Mouse (Mus musculus): ENCODE data around the gene Cit.

- TF ChIP-seq CTCF (IDR thresholded peaks at IDR 0.05; ENCODE audit: low read depth, low read length) = no peak
- TF ChIP-seq POLR2A (IDR thresholded peaks at IDR 0.05; ENCODE audit: extremely low read depth, insufficient read depth, low read length) = no peak
Measured at GRCm38 (mm10) chr5:116046246-116046645, 201.2 kb downstream of the Cit start.
